In the genomic region with DNA sequence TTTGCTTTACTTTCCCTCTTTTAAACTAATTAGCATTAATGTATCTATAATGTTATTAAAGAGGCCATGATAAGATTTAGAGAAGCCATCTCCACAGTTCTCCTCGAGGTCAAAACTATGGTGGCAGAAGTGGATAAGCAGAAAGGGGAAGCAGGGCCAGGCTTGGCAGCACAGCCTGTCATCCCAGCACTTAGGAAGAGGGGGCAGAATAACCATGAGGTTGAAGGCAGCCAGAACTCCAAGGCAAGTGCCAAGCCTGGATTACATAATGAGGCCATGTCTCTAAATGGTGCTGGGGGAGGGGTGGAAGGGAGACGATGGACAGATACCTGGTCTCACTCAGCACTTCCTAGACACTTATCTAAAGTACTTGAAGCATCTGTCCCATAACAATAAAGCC, we compare ENCODE assay signal across 8 mouse cellular contexts.
DNase-seq lines count a peak whose midpoint lies in the region; ATAC-seq and TF ChIP-seq lines count a peak whose summit lies in the region.

No protein-coding gene starts in this region.

- H3K27me3 ChIP-seq in forebrain, embryonic 14.5 days (replicated peaks; ENCODE audit: control insufficient read depth, insufficient read depth, low read length) = no peaks in the 10 kb centered on the region
- no peaks in the 10 kb centered on the region for H3K27me3 ChIP-seq in forebrain, embryonic 13.5 days
- no peaks in the 10 kb centered on the region for H3K27me3 ChIP-seq in kidney, postnatal 0 days (ENCODE audit: insufficient read depth, low read length)
- H3K27me3 ChIP-seq in splenic B cell, adult 2 months (ENCODE audit: control insufficient read depth, insufficient read depth, low read length, poor library complexity, severe bottlenecking) = no peaks in the 10 kb centered on the region
- no peaks in the 10 kb centered on the region for H3K27me3 ChIP-seq in hindbrain, embryonic 13.5 days

- H3K36me3 ChIP-seq in forebrain, embryonic 14.5 days (ENCODE audit: control insufficient read depth, insufficient read depth, low read length) = no peaks in the 10 kb centered on the region
- H3K36me3 ChIP-seq in forebrain, embryonic 13.5 days (ENCODE audit: poor library complexity, severe bottlenecking) = no peaks in the 10 kb centered on the region
- no peaks in the 10 kb centered on the region for H3K36me3 ChIP-seq in kidney, postnatal 0 days (ENCODE audit: insufficient read depth, low read length)
- no peaks in the 10 kb centered on the region for H3K36me3 ChIP-seq in splenic B cell, adult 2 months (ENCODE audit: control insufficient read depth, insufficient read depth, low read length, poor library complexity, severe bottlenecking)
- H3K36me3 ChIP-seq in hindbrain, embryonic 13.5 days = no peaks in the 10 kb centered on the region

- ATAC-seq in forebrain, embryonic 14.5 days = no peak
- no peak for ATAC-seq in forebrain, embryonic 13.5 days
- ATAC-seq in kidney, postnatal 0 days (replicated peaks; ENCODE audit: low FRiP score, low read depth) = no peak
- no peak for ATAC-seq in hindbrain, embryonic 13.5 days (ENCODE audit: low FRiP score)

- peak; percentile 31 for DNase-seq in forebrain, embryonic 14.5 days (ENCODE audit: low spot score)
- peak; percentile 58 for DNase-seq in Muller cell, postnatal 12 days (ENCODE audit: inconsistent ontology term)
- peak; percentile 23 to 63 for DNase-seq in frontal cortex, adult 2 months (ENCODE audit: extremely low spot score in 1 of 2, low spot score in 1 of 2)
- DNase-seq in kidney, postnatal 0 days (ENCODE audit: low spot score) = no peak
- peak; percentile 70 to 78 for DNase-seq in lung, adult 18-20 months
- DNase-seq in splenic B cell, adult 2 months (ENCODE audit: low read depth, low spot score) = peak; percentile 38

- TF ChIP-seq CTCF in kidney, postnatal 0 days (IDR thresholded peaks at IDR 0.05; ENCODE audit: low read depth) = 0 out of 2 replicates have a peak, but pooled peaks have one; percentile 21

- no peaks in the 10 kb centered on the region for H3K9me3 ChIP-seq in forebrain, embryonic 14.5 days (replicated peaks; ENCODE audit: control insufficient read depth, low read length)
- no peaks in the 10 kb centered on the region for H3K9me3 ChIP-seq in forebrain, embryonic 13.5 days (replicated peaks)
- no peaks in the 10 kb centered on the region for H3K9me3 ChIP-seq in kidney, postnatal 0 days (replicated peaks; ENCODE audit: low read length)
- no peaks in the 10 kb centered on the region for H3K9me3 ChIP-seq in hindbrain, embryonic 13.5 days

- H3K4me2 ChIP-seq in forebrain, embryonic 14.5 days (ENCODE audit: low read length) = no peak overlapping the region
- no peak overlapping the region for H3K4me2 ChIP-seq in forebrain, embryonic 13.5 days
- no peak overlapping the region for H3K4me2 ChIP-seq in kidney, postnatal 0 days (ENCODE audit: low read length)
- no peak overlapping the region for H3K4me2 ChIP-seq in hindbrain, embryonic 13.5 days

- no peak overlapping the region for H3K4me3 ChIP-seq in forebrain, embryonic 14.5 days (ENCODE audit: low read depth, low read length)
- no peak overlapping the region for H3K4me3 ChIP-seq in forebrain, embryonic 13.5 days
- H3K4me3 ChIP-seq in kidney, postnatal 0 days (replicated peaks; ENCODE audit: low read depth, low read length) = no peak overlapping the region
- H3K4me3 ChIP-seq in hindbrain, embryonic 13.5 days = no peak overlapping the region

- peaks cover 4% of the 10 kb centered on the region; the same call in 1 of the 2 replicates for H3K4me1 ChIP-seq in forebrain, embryonic 14.5 days (ENCODE audit: control insufficient read depth, insufficient read depth, low read length)
- peaks cover 10% of the 10 kb centered on the region for H3K4me1 ChIP-seq in forebrain, embryonic 13.5 days
- H3K4me1 ChIP-seq in kidney, postnatal 0 days (replicated peaks; ENCODE audit: insufficient read depth, low read length) = no peaks in the 10 kb centered on the region; the same call in 1 of the 2 replicates
- peaks cover 11% of the 10 kb centered on the region for H3K4me1 ChIP-seq in hindbrain, embryonic 13.5 days (replicated peaks)

- no peak overlapping the region for H3K9ac ChIP-seq in forebrain, embryonic 14.5 days (ENCODE audit: low read length)
- no peak overlapping the region for H3K9ac ChIP-seq in forebrain, embryonic 13.5 days
- H3K9ac ChIP-seq in kidney, postnatal 0 days (ENCODE audit: low read depth, low read length) = no peak overlapping the region
- no peak overlapping the region for H3K9ac ChIP-seq in hindbrain, embryonic 13.5 days

- WGBS in forebrain, embryonic 14.5 days = 68% methylated on average over 2 of the region's 2 CpGs
- 62% methylated on average over 2 of the region's 2 CpGs for WGBS in forebrain, embryonic 13.5 days
- 66% methylated on average over 2 of the region's 2 CpGs for WGBS in kidney, postnatal 0 days
- whole genome bisulfite sequencing in hindbrain, embryonic 13.5 days = 74% methylated on average over 2 of the region's 2 CpGs

- no peak overlapping the region for H3K27ac ChIP-seq in forebrain, embryonic 14.5 days (ENCODE audit: low read depth, low read length)
- H3K27ac ChIP-seq in forebrain, embryonic 13.5 days = no peak overlapping the region
- H3K27ac ChIP-seq in kidney, postnatal 0 days = no peak overlapping the region
- H3K27ac ChIP-seq in hindbrain, embryonic 13.5 days = no peak overlapping the region
